Mouse (Mus musculus) hindbrain, embryonic 11.5 days (tissue): Measurements from ENCODE around the gene Rftn1. TPM values are rescaled to one million over a fixed set of nuclear protein-coding genes. Genes with fewer than 3 reads are reported as not detected.

Source experiments
- ATAC-seq: fragments of 200-750 bp; cut with Nextera tagmentation; 2 replicates; pipeline ENCODE4 v1.8.0; 2017; ENCODE audit warnings: mild to moderate bottlenecking, moderate TSS enrichment, moderate library complexity; ENCODE audit not compliant: low FRiP score
- DNase-seq: peaks from one replicate; pipeline ENCODE4 v3.0.0-alpha.2; 2015; ENCODE audit warnings: low spot score
- H3K27ac ChIP-seq: fragments of 300-500 bp; sonication (generic); 2 replicates; pipeline ENCODE4 v1.5.1; 2014; ENCODE audit warnings: mild to moderate bottlenecking, low read depth, low read length
- H3K27me3 ChIP-seq: fragments of 300-500 bp; sonication (generic); 2 replicates; pipeline ENCODE4 v1.6.1; 2014; ENCODE audit warnings: mild to moderate bottlenecking, low read length, moderate library complexity, mixed read lengths; ENCODE audit not compliant: control insufficient read depth, insufficient read depth
- H3K36me3 ChIP-seq: fragments of 300-500 bp; sonication (generic); 2 replicates; pipeline ENCODE4 v1.6.1; 2014; ENCODE audit warnings: mild to moderate bottlenecking, low read length, moderate library complexity, mixed read lengths; ENCODE audit not compliant: control insufficient read depth, insufficient read depth
- H3K4me1 ChIP-seq: fragments of 300-500 bp; sonication (generic); replicated peaks from 2 replicates; pipeline ENCODE4 v1.6.1; 2014; ENCODE audit warnings: low read length, mixed read lengths; ENCODE audit not compliant: control insufficient read depth, insufficient read depth
- H3K4me2 ChIP-seq: fragments of 300-500 bp; sonication (generic); replicated peaks from 2 replicates; pipeline ENCODE4 v1.6.1; 2014; ENCODE audit warnings: mild to moderate bottlenecking, low read depth, low read length
- H3K4me3 ChIP-seq: fragments of 300-500 bp; sonication (generic); 2 replicates; pipeline ENCODE4 v1.5.1; 2014; ENCODE audit warnings: low read depth, low read length
- H3K9ac ChIP-seq: fragments of 300-500 bp; sonication (generic); 2 replicates; pipeline ENCODE4 v1.6.1; 2014; ENCODE audit warnings: low read depth, low read length
- H3K9me3 ChIP-seq: fragments of 300-500 bp; sonication (generic); 2 replicates; pipeline ENCODE4 v1.6.1; 2016; ENCODE audit warnings: low read length; ENCODE audit not compliant: control insufficient read depth
- WGBS: fragments of 180-500 bp; shearing (Covaris S2); extraction: QIAGEN DNeasy Blood & Tissue Kit; methylation state at CpG from one replicate; pipeline ENCODE4 v1.1.7; 2014; 5-methylcytosine and 5-hydroxymethylcytosine counted together
- polyA plus RNA-seq: library from polyadenylated mRNA; unstranded; fragments of >200 nt; fragmentation: Nextera tagmentation; extraction: Ambion mirVana; gene quantifications from 2 replicates; pipeline ENCODE4 v1.2.1, GENCODE M21; 2014

Gene Rftn1
- polyA plus RNA-seq, 1 experiment from 2014 or later, result 5.6 TPM

- H3K36me3 ChIP-seq, result no peaks in the 10 kb centered on the region
- H3K27me3 ChIP-seq, result no peaks in the 10 kb centered on the region
- no peak overlapping the region for H3K4me2 ChIP-seq
- H3K4me1 ChIP-seq, result no peaks in the 10 kb centered on the region
- ATAC-seq (no peak), DNase-seq (no peak)
- H3K4me3 ChIP-seq, result no peak overlapping the region
- 90% methylated on average over 1 of the region's 1 CpGs for WGBS
- no peaks in the 10 kb centered on the region for H3K9me3 ChIP-seq
- H3K9ac ChIP-seq, result no peak overlapping the region
- no peak overlapping the region for H3K27ac ChIP-seq
Measured at GRCm38 (mm10) chr17:49972164-49972563, 218.3 kb downstream of the Rftn1 start.

- Histone ChIP-seq H3K9me3 (no peaks in the 10 kb centered on the region), H3K4me2 (no peak overlapping the region), H3K36me3 (no peaks in the 10 kb centered on the region), H3K9ac (no peak overlapping the region), H3K27ac (no peak overlapping the region), H3K4me1 (no peaks in the 10 kb centered on the region), H3K27me3 (no peaks in the 10 kb centered on the region), H3K4me3 (no peak overlapping the region)
- ATAC-seq (no peak), DNase-seq (no peak)
Measured at GRCm38 (mm10) chr17:49971057-49971456, 219.4 kb downstream of the Rftn1 start.

GRCm38 (mm10) chr17:49968467-49969207 is 221.8 kb downstream of the Rftn1 start:
- Histone ChIP-seq H3K4me2 (no peak overlapping the region), H3K4me1 (no peaks in the 10 kb centered on the region), H3K9me3 (no peaks in the 10 kb centered on the region), H3K27ac (no peak overlapping the region), H3K36me3 (no peaks in the 10 kb centered on the region), H3K4me3 (no peak overlapping the region), H3K27me3 (no peaks in the 10 kb centered on the region), H3K9ac (no peak overlapping the region)
- DNase-seq (peak; percentile 64), ATAC-seq (peak; percentile 56; the same call in 1 of the 2 replicates)
- WGBS, result 68% methylated on average over 9 of the region's 9 CpGs

- Histone ChIP-seq H3K4me2 (no peak overlapping the region), H3K4me3 (no peak overlapping the region), H3K27me3 (no peaks in the 10 kb centered on the region), H3K27ac (no peak overlapping the region), H3K9ac (no peak overlapping the region), H3K4me1 (no peaks in the 10 kb centered on the region), H3K36me3 (no peaks in the 10 kb centered on the region), H3K9me3 (no peaks in the 10 kb centered on the region)
- ATAC-seq, result no peak
- 89% methylated on average over 17 of the region's 17 CpGs for WGBS
- DNase-seq, result no peak
Measured at GRCm38 (mm10) chr17:49965846-49966762, 224.4 kb downstream of the Rftn1 start.

- no peaks in the 10 kb centered on the region for H3K36me3 ChIP-seq
- no peak overlapping the region for H3K9ac ChIP-seq
- no peaks in the 10 kb centered on the region for H3K4me1 ChIP-seq
- no peaks in the 10 kb centered on the region for H3K9me3 ChIP-seq
- no peak overlapping the region for H3K4me3 ChIP-seq
- no peak overlapping the region for H3K27ac ChIP-seq
- no peaks in the 10 kb centered on the region for H3K27me3 ChIP-seq
- no peak overlapping the region for H3K4me2 ChIP-seq
- WGBS, result 71% methylated on average over 7 of the region's 7 CpGs
- ATAC-seq (no peak), DNase-seq (no peak)
Measured at GRCm38 (mm10) chr17:49965035-49965434, 225.4 kb downstream of the Rftn1 start.

- 90% methylated on average over 6 of the region's 6 CpGs for WGBS
- no peak overlapping the region for H3K27ac ChIP-seq
- no peaks in the 10 kb centered on the region for H3K9me3 ChIP-seq
- no peaks in the 10 kb centered on the region for H3K4me1 ChIP-seq
- DNase-seq, result no peak
- no peak overlapping the region for H3K9ac ChIP-seq
- no peaks in the 10 kb centered on the region for H3K36me3 ChIP-seq
- no peak overlapping the region for H3K4me2 ChIP-seq
- ATAC-seq, result no peak
- no peak overlapping the region for H3K4me3 ChIP-seq
- H3K27me3 ChIP-seq, result no peaks in the 10 kb centered on the region
Measured at GRCm38 (mm10) chr17:49964471-49964870, 226.0 kb downstream of the Rftn1 start.

- no peaks in the 10 kb centered on the region for H3K27me3 ChIP-seq
- H3K4me3 ChIP-seq, result no peak overlapping the region
- no peak overlapping the region for H3K9ac ChIP-seq
- H3K4me2 ChIP-seq, result no peak overlapping the region
- DNase-seq (no peak), ATAC-seq (no peak)
- H3K4me1 ChIP-seq, result no peaks in the 10 kb centered on the region
- no peak overlapping the region for H3K27ac ChIP-seq
- H3K36me3 ChIP-seq, result no peaks in the 10 kb centered on the region
- no peaks in the 10 kb centered on the region for H3K9me3 ChIP-seq
Measured at GRCm38 (mm10) chr17:49959021-49959420, 231.5 kb downstream of the Rftn1 start.

- 41% methylated on average over 22 of the region's 22 CpGs for WGBS
- no peaks in the 10 kb centered on the region for H3K9me3 ChIP-seq
- H3K4me1 ChIP-seq, result no peaks in the 10 kb centered on the region
- peak overlapping the region; percentile 27; the same call in 1 of the 2 replicates for H3K9ac ChIP-seq
- DNase-seq (no peak), ATAC-seq (peak; percentile 49; the same call in 1 of the 2 replicates)
- no peak overlapping the region for H3K4me3 ChIP-seq
- H3K36me3 ChIP-seq, result no peaks in the 10 kb centered on the region
- peak overlapping the region; percentile 39 for H3K4me2 ChIP-seq
- H3K27ac ChIP-seq, result peak overlapping the region; percentile 24; the same call in 1 of the 2 replicates
- H3K27me3 ChIP-seq, result no peaks in the 10 kb centered on the region
Measured at GRCm38 (mm10) chr17:49951856-49952607, 238.4 kb downstream of the Rftn1 start.
